Mouse (Mus musculus): ENCODE data around the gene Ola1. TPM values are rescaled to one million over a fixed set of nuclear protein-coding genes. Genes with fewer than 3 reads are reported as not detected.

Ola1 gene
- polyA plus RNA-seq, 1 experiment: 1.5 TPM

DNA sequence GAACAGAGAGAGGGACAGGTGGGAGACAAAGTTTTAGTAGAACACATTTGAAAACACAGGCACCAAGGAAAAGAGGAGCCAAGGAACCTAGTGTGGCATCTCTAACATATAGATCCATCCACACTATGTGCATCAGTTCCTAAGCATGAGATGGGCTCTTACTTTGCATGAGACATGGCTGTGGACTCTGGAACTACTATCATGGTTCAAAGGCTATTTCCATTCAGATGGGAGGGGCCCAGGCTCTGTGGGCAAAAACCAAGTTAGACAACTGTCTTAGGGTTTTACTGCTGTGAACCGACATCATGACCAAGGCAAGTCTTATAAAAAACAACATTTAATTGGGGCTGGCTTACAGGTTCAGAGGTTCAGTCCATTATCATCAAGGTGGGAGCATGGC lies 160.4 kb downstream of the Ola1 start:
- WGBS: 43% methylated on average over 1 of the region's 1 CpGs
- no peaks in the 10 kb centered on the region for H3K27me3 ChIP-seq (ENCODE audit: control insufficient read depth, insufficient read depth, low read length)
- peak overlapping the region; percentile 67 for H3K27ac ChIP-seq (ENCODE audit: insufficient read depth, low read depth, low read length)
- no peaks in the 10 kb centered on the region for H3K36me3 ChIP-seq (ENCODE audit: control insufficient read depth, insufficient read depth, low read length)
- peaks cover 19% of the 10 kb centered on the region for H3K4me1 ChIP-seq (ENCODE audit: control insufficient read depth, insufficient read depth, insufficient read length, low read length)
- 0 out of 2 replicates have a peak overlapping the region, but pooled peaks have one; percentile 27 for H3K4me3 ChIP-seq (ENCODE audit: low read depth, low read length)
- no peak for TF ChIP-seq CTCF (IDR thresholded peaks at IDR 0.05; ENCODE audit: extremely low read depth, insufficient read length, insufficient replicate concordance, low read depth, low read length)
- no peak for TF ChIP-seq POLR2A (IDR thresholded peaks at IDR 0.05; ENCODE audit: low read depth, low read length)

DNA sequence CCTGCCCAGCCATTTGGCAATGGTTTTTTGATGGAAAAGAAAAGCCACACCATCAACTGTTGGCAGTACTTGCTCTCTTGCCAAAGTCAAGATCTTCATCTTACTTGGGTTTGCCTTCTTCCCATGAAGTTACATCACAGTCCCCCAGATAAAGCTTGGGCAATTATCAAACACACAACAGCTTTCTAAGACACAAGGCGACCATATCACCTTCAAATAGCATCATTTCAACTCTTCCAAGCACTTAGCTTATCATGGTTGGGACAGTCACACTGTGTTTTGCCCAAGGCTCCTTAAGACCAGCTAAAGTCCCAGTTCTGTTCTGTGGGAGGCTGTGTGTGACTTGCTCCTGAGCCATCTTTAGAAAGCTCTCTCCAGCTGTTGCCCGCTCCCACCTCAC lies 161.1 kb downstream of the Ola1 start:
- no peak for TF ChIP-seq POLR2A (IDR thresholded peaks at IDR 0.05; ENCODE audit: low read depth, low read length)
- TF ChIP-seq CTCF (IDR thresholded peaks at IDR 0.05; ENCODE audit: extremely low read depth, insufficient read length, insufficient replicate concordance, low read depth, low read length): no peak
- Histone ChIP-seq H3K36me3 (ENCODE audit: control insufficient read depth, insufficient read depth, low read length) (no peaks in the 10 kb centered on the region), H3K4me1 (ENCODE audit: control insufficient read depth, insufficient read depth, insufficient read length, low read length) (peaks cover 19% of the 10 kb centered on the region), H3K4me3 (ENCODE audit: low read depth, low read length) (no peak overlapping the region), H3K27me3 (ENCODE audit: control insufficient read depth, insufficient read depth, low read length) (no peaks in the 10 kb centered on the region), H3K27ac (ENCODE audit: insufficient read depth, low read depth, low read length) (peak overlapping the region; percentile 67)
- WGBS: 95% methylated on average over 2 of the region's 2 CpGs

DNA sequence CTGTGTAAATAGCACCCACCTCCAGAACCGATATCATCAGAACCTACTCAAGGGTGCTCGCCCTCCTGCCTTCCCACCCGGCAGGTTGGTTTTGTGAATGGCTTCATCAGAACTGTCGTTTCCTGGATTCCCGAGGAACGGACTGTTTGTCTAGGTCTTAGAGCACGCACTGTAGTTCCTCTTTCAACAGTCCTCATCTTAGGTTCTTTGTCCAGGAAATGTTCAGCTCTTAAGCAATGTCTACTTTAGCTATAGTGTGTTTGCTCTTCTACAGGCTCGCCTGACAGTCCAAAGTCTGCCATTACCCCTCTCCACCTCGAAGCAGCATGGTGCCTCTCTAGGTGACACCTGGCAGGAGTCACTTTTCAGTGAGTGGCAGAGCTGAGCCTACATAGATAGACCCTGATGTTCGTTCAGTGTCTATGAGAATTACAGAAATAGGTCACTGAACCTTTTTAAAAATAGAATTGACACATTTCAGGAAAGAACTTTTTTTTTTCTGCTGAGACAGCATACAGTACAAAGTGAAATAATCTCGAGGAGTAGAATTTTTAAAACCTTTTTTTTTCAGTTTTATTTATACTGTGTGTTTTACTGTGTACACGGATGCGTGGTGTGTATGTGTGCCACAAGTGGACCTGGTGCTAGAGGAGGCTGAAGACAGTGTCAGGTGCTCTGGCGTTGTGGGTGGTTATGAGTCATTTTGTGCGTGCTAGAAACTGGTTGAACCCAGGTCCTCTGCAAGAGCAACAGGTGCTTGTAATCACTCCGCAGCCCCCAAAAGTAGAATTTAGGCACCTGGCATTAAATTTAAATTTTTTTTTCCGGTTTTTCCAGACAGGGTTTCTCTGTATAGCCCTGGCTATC lies 162.4 kb downstream of the Ola1 start:
- peak overlapping the region; percentile 44 for H3K4me3 ChIP-seq (ENCODE audit: low read depth, low read length)

DNA sequence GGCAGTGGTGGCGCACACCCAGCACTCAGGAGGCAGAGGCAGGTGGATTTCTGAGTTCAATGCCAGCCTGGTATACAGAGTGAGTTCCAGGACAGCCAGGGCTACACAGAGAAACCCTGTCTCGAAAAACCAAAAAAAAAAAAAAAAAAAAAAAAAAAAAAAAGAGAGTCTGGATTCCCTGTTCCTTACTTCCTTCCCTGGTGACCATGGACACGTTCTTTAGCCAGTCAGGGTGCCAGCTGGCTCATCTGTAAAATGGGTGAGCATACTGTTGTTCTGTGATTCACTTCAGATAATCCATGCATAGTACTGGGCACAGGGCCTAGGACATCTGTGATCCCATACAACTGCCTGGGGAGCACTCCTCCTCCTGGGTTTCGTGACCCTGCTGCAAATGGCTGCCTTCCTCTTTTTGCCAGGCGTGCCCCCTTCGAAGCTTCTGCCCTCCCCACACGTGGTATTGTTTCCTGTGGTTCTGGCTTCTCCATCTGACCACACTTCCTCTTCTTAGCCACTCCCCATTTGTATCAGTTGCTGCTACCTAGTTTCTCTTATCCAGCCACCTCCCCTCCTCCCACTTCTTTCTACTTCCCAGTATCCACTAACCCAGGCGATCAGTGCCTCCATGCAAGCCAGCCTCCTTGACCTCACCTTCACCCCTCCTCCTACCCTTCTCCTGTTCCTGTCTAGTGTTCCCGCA lies 164.8 kb downstream of the Ola1 start:
- Histone ChIP-seq H3K4me3 (ENCODE audit: low read depth, low read length) (no peak overlapping the region), H3K27me3 (ENCODE audit: control insufficient read depth, insufficient read depth, low read length) (no peaks in the 10 kb centered on the region), H3K4me1 (ENCODE audit: control insufficient read depth, insufficient read depth, insufficient read length, low read length) (peaks cover 14% of the 10 kb centered on the region; the same call in 1 of the 2 replicates), H3K36me3 (ENCODE audit: control insufficient read depth, insufficient read depth, low read length) (no peaks in the 10 kb centered on the region), H3K27ac (ENCODE audit: insufficient read depth, low read depth, low read length) (no peak overlapping the region)
- 77% methylated on average over 9 of the region's 9 CpGs for WGBS
- TF ChIP-seq CTCF (IDR thresholded peaks at IDR 0.05; ENCODE audit: extremely low read depth, insufficient read length, insufficient replicate concordance, low read depth, low read length): no peak
- TF ChIP-seq POLR2A (IDR thresholded peaks at IDR 0.05; ENCODE audit: low read depth, low read length): no peak

More for the DNA sequence above, 162.4 kb downstream of the Ola1 start:
- TF ChIP-seq CTCF (IDR thresholded peaks at IDR 0.05; ENCODE audit: extremely low read depth, insufficient read length, insufficient replicate concordance, low read depth, low read length) (no peak), POLR2A (IDR thresholded peaks at IDR 0.05; ENCODE audit: low read depth, low read length) (no peak)
- H3K27me3 ChIP-seq (ENCODE audit: control insufficient read depth, insufficient read depth, low read length): no peaks in the 10 kb centered on the region
- peaks cover 19% of the 10 kb centered on the region for H3K4me1 ChIP-seq (ENCODE audit: control insufficient read depth, insufficient read depth, insufficient read length, low read length)
- 35% methylated on average over 17 of the region's 17 CpGs for WGBS
- peak overlapping the region; percentile 83 for H3K27ac ChIP-seq (ENCODE audit: insufficient read depth, low read depth, low read length)
- H3K36me3 ChIP-seq (ENCODE audit: control insufficient read depth, insufficient read depth, low read length): no peaks in the 10 kb centered on the region

DNA sequence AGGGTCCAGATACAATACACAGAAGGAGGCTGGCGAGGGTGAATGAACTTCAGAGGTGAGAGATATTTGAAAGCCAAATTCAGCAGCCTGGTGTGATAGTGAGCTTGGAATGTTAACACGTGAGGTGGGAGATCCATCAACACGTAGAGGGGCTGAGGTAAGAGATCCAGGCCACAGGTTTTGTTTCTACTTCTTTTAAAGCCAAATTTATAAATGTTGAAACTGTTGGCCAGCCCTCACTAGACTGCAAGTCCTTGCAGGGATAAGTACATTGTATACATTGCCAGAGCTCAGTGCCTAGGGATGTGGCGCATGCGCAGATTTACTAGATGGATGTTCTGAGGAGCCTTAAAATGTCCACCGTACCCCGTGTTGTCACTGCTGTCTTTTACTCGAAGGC lies 168.3 kb downstream of the Ola1 start:
- 90% methylated on average over 8 of the region's 8 CpGs for WGBS
- Histone ChIP-seq H3K4me3 (ENCODE audit: low read depth, low read length) (no peak overlapping the region), H3K4me1 (ENCODE audit: control insufficient read depth, insufficient read depth, insufficient read length, low read length) (peaks cover 4% of the 10 kb centered on the region), H3K27me3 (ENCODE audit: control insufficient read depth, insufficient read depth, low read length) (no peaks in the 10 kb centered on the region), H3K27ac (ENCODE audit: insufficient read depth, low read depth, low read length) (0 out of 2 replicates have a peak overlapping the region, but pooled peaks have one; percentile 7), H3K36me3 (ENCODE audit: control insufficient read depth, insufficient read depth, low read length) (no peaks in the 10 kb centered on the region)
- no peak for TF ChIP-seq CTCF (IDR thresholded peaks at IDR 0.05; ENCODE audit: extremely low read depth, insufficient read length, insufficient replicate concordance, low read depth, low read length)
- TF ChIP-seq POLR2A (IDR thresholded peaks at IDR 0.05; ENCODE audit: low read depth, low read length): no peak

DNA sequence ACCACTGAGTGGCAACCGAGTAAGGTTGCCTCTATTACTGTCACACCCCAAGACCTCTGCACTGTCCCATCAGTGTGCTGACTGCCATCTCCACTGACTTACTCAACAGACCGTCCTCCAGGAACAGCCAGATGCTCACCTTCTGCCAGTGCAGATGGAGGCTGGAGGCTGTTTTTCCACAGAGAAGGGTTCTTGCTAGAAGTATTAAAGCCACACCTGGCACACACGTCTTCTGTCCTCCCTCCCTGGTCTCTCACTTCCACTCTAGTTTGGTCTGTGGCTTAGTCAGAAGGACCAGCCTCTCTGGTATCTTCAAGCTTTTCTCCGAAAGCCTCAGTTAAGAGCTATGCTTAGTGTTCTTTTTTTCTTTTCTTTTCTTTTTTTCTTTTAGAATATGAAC lies 168.7 kb downstream of the Ola1 start:
- no peak overlapping the region for H3K4me3 ChIP-seq (ENCODE audit: low read depth, low read length)
- H3K36me3 ChIP-seq (ENCODE audit: control insufficient read depth, insufficient read depth, low read length): no peaks in the 10 kb centered on the region
- H3K27me3 ChIP-seq (ENCODE audit: control insufficient read depth, insufficient read depth, low read length): no peaks in the 10 kb centered on the region
- peaks cover 4% of the 10 kb centered on the region for H3K4me1 ChIP-seq (ENCODE audit: control insufficient read depth, insufficient read depth, insufficient read length, low read length)
- H3K27ac ChIP-seq (ENCODE audit: insufficient read depth, low read depth, low read length): peak overlapping the region; percentile 33; the same call in 1 of the 2 replicates
- 80% methylated on average over 4 of the region's 4 CpGs for WGBS
- TF ChIP-seq CTCF (IDR thresholded peaks at IDR 0.05; ENCODE audit: extremely low read depth, insufficient read length, insufficient replicate concordance, low read depth, low read length) (no peak), POLR2A (IDR thresholded peaks at IDR 0.05; ENCODE audit: low read depth, low read length) (no peak)

Measured in small intestine, adult 2 months (tissue).